ENCODE assay signal across 24 mouse cellular contexts in genomic region chr3:116141226-116141625, GRCm38 (mm10). TPM values are rescaled to one million over a fixed set of nuclear protein-coding genes. Genes with fewer than 3 reads are reported as not detected.
DNase-seq lines count a peak whose midpoint lies in the region; ATAC-seq lines count a peak whose summit lies in the region.
"Had no signal": no experiment of that assay in that cellular context is flagged by ENCODE, and none has a peak within 500 bp of the region (broad histone marks: within the 10 kb centered on the region; RNA-seq: fewer than 3 reads in every experiment).

No protein-coding gene starts in this region.

- H3K4me3 ChIP-seq in heart, embryonic 11.5 days (ENCODE audit: low read depth, low read length) = no peak overlapping the region
- H3K4me3 ChIP-seq in heart, embryonic 12.5 days = no peak overlapping the region
- H3K4me3 ChIP-seq in midbrain, embryonic 11.5 days (ENCODE audit: low read depth, low read length) = no peak overlapping the region
- H3K4me3 ChIP-seq in midbrain, embryonic 14.5 days (replicated peaks; ENCODE audit: low read depth, low read length) = no peak overlapping the region

- H3K9me3 ChIP-seq in heart, embryonic 11.5 days (replicated peaks; ENCODE audit: control insufficient read depth, low read length) = no peaks in the 10 kb centered on the region
- H3K9me3 ChIP-seq in heart, embryonic 12.5 days (replicated peaks) = no peaks in the 10 kb centered on the region
- H3K9me3 ChIP-seq in midbrain, embryonic 11.5 days (ENCODE audit: control insufficient read depth, low read length) = no peaks in the 10 kb centered on the region
- H3K9me3 ChIP-seq in midbrain, embryonic 14.5 days (ENCODE audit: control insufficient read depth, low read length) = no peaks in the 10 kb centered on the region
- H3K9me3 ChIP-seq: G1E had no signal

- ATAC-seq in heart, embryonic 11.5 days (replicated peaks; ENCODE audit: insufficient number of reproducible peaks, low FRiP score, low TSS enrichment) = no peak
- ATAC-seq in heart, embryonic 12.5 days (ENCODE audit: insufficient number of reproducible peaks, low FRiP score) = no peak
- no peak for ATAC-seq in midbrain, embryonic 11.5 days (ENCODE audit: low FRiP score)
- no peak for ATAC-seq in midbrain, embryonic 14.5 days (ENCODE audit: low FRiP score, low TSS enrichment)
- ATAC-seq: activated CD4-positive, CD25-positive, alpha-beta regulatory T cell, adult 4 months; CD4-positive, CD25-positive, alpha-beta regulatory T cell, adult 4 months; Patski had no signal

- no peak overlapping the region for H3K27ac ChIP-seq in heart, embryonic 11.5 days (ENCODE audit: low read depth, low read length)
- 0 out of 2 replicates have a peak overlapping the region, but pooled peaks have one; percentile 14 for H3K27ac ChIP-seq in heart, embryonic 12.5 days (ENCODE audit: poor library complexity, severe bottlenecking)
- no peak overlapping the region for H3K27ac ChIP-seq in midbrain, embryonic 11.5 days (ENCODE audit: low read depth, low read length)
- H3K27ac ChIP-seq in midbrain, embryonic 14.5 days (replicated peaks; ENCODE audit: low read depth, low read length) = no peak overlapping the region

- no peaks in the 10 kb centered on the region for H3K36me3 ChIP-seq in heart, embryonic 11.5 days (ENCODE audit: control insufficient read depth, insufficient read depth, low read length)
- H3K36me3 ChIP-seq in heart, embryonic 12.5 days = no peaks in the 10 kb centered on the region
- H3K36me3 ChIP-seq in midbrain, embryonic 11.5 days (ENCODE audit: control insufficient read depth, insufficient read depth, low read length) = no peaks in the 10 kb centered on the region
- H3K36me3 ChIP-seq in midbrain, embryonic 14.5 days (ENCODE audit: control insufficient read depth, insufficient read depth, low read length) = no peaks in the 10 kb centered on the region
- H3K36me3 ChIP-seq: G1E had no signal

- H3K4me2 ChIP-seq in heart, embryonic 11.5 days = no peak overlapping the region
- no peak overlapping the region for H3K4me2 ChIP-seq in heart, embryonic 12.5 days
- H3K4me2 ChIP-seq in midbrain, embryonic 11.5 days = no peak overlapping the region
- no peak overlapping the region for H3K4me2 ChIP-seq in midbrain, embryonic 14.5 days (ENCODE audit: low read length)

- WGBS in heart, embryonic 11.5 days (ENCODE audit: insufficient replicate concordance) = 36% methylated on average over 3 of the region's 3 CpGs
- WGBS in heart, embryonic 12.5 days = 33% methylated on average over 3 of the region's 3 CpGs
- 96% methylated on average over 3 of the region's 3 CpGs for WGBS in midbrain, embryonic 11.5 days
- WGBS in midbrain, embryonic 14.5 days = 96% methylated on average over 3 of the region's 3 CpGs

- H3K9ac ChIP-seq in heart, embryonic 11.5 days (ENCODE audit: low read depth, low read length) = no peak overlapping the region
- no peak overlapping the region for H3K9ac ChIP-seq in heart, embryonic 12.5 days
- no peak overlapping the region for H3K9ac ChIP-seq in midbrain, embryonic 11.5 days (ENCODE audit: low read length)
- H3K9ac ChIP-seq in midbrain, embryonic 14.5 days (replicated peaks; ENCODE audit: low read length) = no peak overlapping the region

- no peaks in the 10 kb centered on the region for H3K27me3 ChIP-seq in heart, embryonic 11.5 days (ENCODE audit: control insufficient read depth, insufficient read depth, low read length)
- H3K27me3 ChIP-seq in heart, embryonic 12.5 days (replicated peaks) = no peaks in the 10 kb centered on the region
- H3K27me3 ChIP-seq in midbrain, embryonic 11.5 days (ENCODE audit: control insufficient read depth, insufficient read depth, low read length) = no peaks in the 10 kb centered on the region
- H3K27me3 ChIP-seq in midbrain, embryonic 14.5 days (ENCODE audit: control insufficient read depth, insufficient read depth, low read length) = no peaks in the 10 kb centered on the region
- H3K27me3 ChIP-seq: CH12.LX, Patski had no signal

- DNase-seq in heart, adult 11 months = peak; percentile 59
- no peak for DNase-seq in heart, postnatal 4 days
- DNase-seq in midbrain, embryonic 11.5 days (ENCODE audit: low spot score, missing footprints) = peak; percentile 41
- no peak for DNase-seq in midbrain, embryonic 14.5 days
- DNase-seq in 3T3-L1 (ENCODE audit: low read depth, low spot score) = peak; percentile 72
- DNase-seq in left cerebral cortex, adult 9 months (ENCODE audit: low spot score in 2 of 2) = no peak
- DNase-seq: adrenal gland, adult 2 months; adrenal gland, adult 8-10 months; adrenal gland, postnatal 10 days; adrenal gland, postnatal 14 days; adrenal gland, postnatal 25 days; adrenal gland, postnatal 36 days; B cell, adult 2 months; cerebellum, adult 11 months; cerebellum, adult 11-12 months; cerebellum, adult 18-20 months had no signal

- H3K4me1 ChIP-seq in heart, embryonic 11.5 days (ENCODE audit: control insufficient read depth, insufficient read depth, low read length) = peaks cover 26% of the 10 kb centered on the region
- peaks cover 49% of the 10 kb centered on the region for H3K4me1 ChIP-seq in heart, embryonic 12.5 days (replicated peaks)
- no peaks in the 10 kb centered on the region for H3K4me1 ChIP-seq in midbrain, embryonic 11.5 days (ENCODE audit: control insufficient read depth, insufficient read depth, low read length)
- no peaks in the 10 kb centered on the region for H3K4me1 ChIP-seq in midbrain, embryonic 14.5 days (ENCODE audit: control insufficient read depth, insufficient read depth, low read length)

RNA-seq across cellular contexts. Expression of gene Vcam1, which starts 11.7 kb away (rescaled TPM):
- 60.9 and 76.0 TPM in 2 replicates for polyA plus RNA-seq in heart, embryonic 11.5 days (2014; fragmentation: Nextera tagmentation; extraction: Ambion mirVana)
- 69.7 and 73.1 TPM in 2 replicates for polyA plus RNA-seq in heart, embryonic 12.5 days (2016; fragmentation: Nextera tagmentation; extraction: Ambion mirVana)
- 10 to 100 TPM; 28.4 to 31.9 TPM for total RNA-seq in heart, postnatal 4 days (2021)
- 54.2 and 62.9 TPM in 2 replicates for polyA plus RNA-seq in midbrain, embryonic 11.5 days (2014; fragmentation: Nextera tagmentation; extraction: Ambion mirVana)
- 30.1 and 43.6 TPM in 2 replicates for polyA plus RNA-seq in midbrain, embryonic 14.5 days (2014; fragmentation: Nextera tagmentation; extraction: Ambion mirVana)
- total RNA-seq: MEL had no signal
- polyA plus RNA-seq: G1E had no signal

Comparison
In these comparisons a context has a peak if more than half of its experiments do, and no peak if none do; other contexts are left out.
1. DNase-seq: peak in heart, adult 11 months (single experiment), midbrain, embryonic 11.5 days (single experiment) and 3T3-L1 (single experiment); none in heart, postnatal 4 days (single experiment), midbrain, embryonic 14.5 days (single experiment) and left cerebral cortex, adult 9 months (0 of 2).